Mouse (Mus musculus): ENCODE results near the gene Leo1. TPM values are rescaled to one million over a fixed set of nuclear protein-coding genes. Genes with fewer than 3 reads are reported as not detected.

Gene Leo1
- 19.2 TPM for polyA plus RNA-seq (2015; fragmentation: Illumina TruSeq; extraction: RNeasy Lipid Tissue Mini Kit (QIAGEN cat#74804); ENCODE audit: insufficient read depth, low replicate concordance)

DNA sequence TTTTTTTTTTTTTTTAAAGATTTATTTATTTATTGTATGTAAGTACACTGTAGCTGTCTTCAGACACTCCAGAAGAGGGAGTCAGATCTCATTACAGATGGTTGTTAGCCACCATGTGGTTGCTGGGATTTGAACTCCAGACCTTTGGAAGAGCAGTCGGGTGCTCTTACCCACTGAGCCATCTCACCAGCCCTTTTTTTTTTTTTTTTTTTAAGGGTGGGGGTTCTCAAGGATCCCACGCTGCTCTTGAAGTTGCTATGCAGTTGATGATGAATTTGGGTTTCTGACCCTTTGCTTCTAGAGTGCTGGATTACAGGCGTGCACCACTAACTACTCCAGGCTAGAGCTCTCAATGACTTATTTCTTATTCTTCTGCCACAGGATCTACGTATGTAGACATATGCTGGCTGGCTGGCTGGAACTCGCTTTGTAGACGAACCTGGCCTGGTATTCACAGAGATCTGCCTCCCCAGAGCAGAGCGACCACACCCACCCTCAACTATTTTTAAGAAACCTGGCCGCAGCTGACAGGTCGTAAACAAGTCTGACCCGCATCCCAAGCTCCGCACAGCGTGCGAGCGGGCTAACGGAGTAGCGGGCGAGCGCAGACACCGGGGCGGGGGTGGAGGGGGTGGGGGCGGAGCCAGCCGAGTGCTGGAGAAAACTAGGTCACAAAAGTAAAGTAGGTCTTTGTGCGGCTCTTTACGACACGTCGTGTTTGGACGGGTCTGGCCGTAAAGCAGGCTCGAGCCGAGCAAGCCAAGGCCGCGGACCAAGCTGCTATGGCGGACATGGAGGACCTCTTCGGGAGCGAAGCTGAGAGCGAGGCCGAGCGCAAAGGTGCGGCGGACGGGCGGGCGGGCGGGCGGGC is at the start of gene Leo1:
TSS of gene Leo1 (plus strand) at position 729 of the 871 bp plus-strand sequence.

GRCm38 (mm10) chr9:75409852-75410378 is 31.4 kb upstream of the Leo1 start, which contains the start of gene Mapk6:
TSS of gene Mapk6 (minus strand) at chr9:75410005.

Other genes with a start within 250 kb of the Leo1 start
- gene Myo5c, start 209.5 kb upstream of the Leo1 start, polyA plus RNA-seq (2015; fragmentation: Illumina TruSeq; extraction: RNeasy Lipid Tissue Mini Kit (QIAGEN cat#74804); ENCODE audit: insufficient read depth, low replicate concordance): 0.22 TPM
- 3.3 TPM for gene Gnb5, start 135.2 kb upstream of the Leo1 start, polyA plus RNA-seq (2015; fragmentation: Illumina TruSeq; extraction: RNeasy Lipid Tissue Mini Kit (QIAGEN cat#74804); ENCODE audit: insufficient read depth, low replicate concordance)
- not detected for gene Bcl2l10, start 93.8 kb upstream of the Leo1 start, polyA plus RNA-seq (2015; fragmentation: Illumina TruSeq; extraction: RNeasy Lipid Tissue Mini Kit (QIAGEN cat#74804); ENCODE audit: insufficient read depth, low replicate concordance)
- gene Mapk6, start 31.5 kb upstream of the Leo1 start, polyA plus RNA-seq (2015; fragmentation: Illumina TruSeq; extraction: RNeasy Lipid Tissue Mini Kit (QIAGEN cat#74804); ENCODE audit: insufficient read depth, low replicate concordance): 37.1 TPM
- gene Tmod3, start 118.1 kb downstream of the Leo1 start, polyA plus RNA-seq (2015; fragmentation: Illumina TruSeq; extraction: RNeasy Lipid Tissue Mini Kit (QIAGEN cat#74804); ENCODE audit: insufficient read depth, low replicate concordance): 162 TPM
- 2.7 TPM for gene Tmod2, start 169.8 kb downstream of the Leo1 start, polyA plus RNA-seq (2015; fragmentation: Illumina TruSeq; extraction: RNeasy Lipid Tissue Mini Kit (QIAGEN cat#74804); ENCODE audit: insufficient read depth, low replicate concordance)
- gene Lysmd2, start 184.2 kb downstream of the Leo1 start, polyA plus RNA-seq (2015; fragmentation: Illumina TruSeq; extraction: RNeasy Lipid Tissue Mini Kit (QIAGEN cat#74804); ENCODE audit: insufficient read depth, low replicate concordance): 13.9 TPM
- 0.33 TPM for gene Scg3, start 242.5 kb downstream of the Leo1 start, polyA plus RNA-seq (2015; fragmentation: Illumina TruSeq; extraction: RNeasy Lipid Tissue Mini Kit (QIAGEN cat#74804); ENCODE audit: insufficient read depth, low replicate concordance)

Measured in spleen, adult 10 weeks (tissue).